Mouse (Mus musculus) adrenal gland, postnatal 4 days (tissue): ENCODE data around the gene Gpr55. TPM values are rescaled to one million over a fixed set of nuclear protein-coding genes. Genes with fewer than 3 reads are reported as not detected.

Source experiments
- DNase-seq, 2 experiments: peaks; one replicate each; pipeline ENCODE4 v3.0.0; 2021 to 2022; ENCODE audit warnings: low spot score in 2 of 2, mixed read lengths in 2 of 2
- total RNA-seq, 2 experiments: library from RNA; stranded (reverse); gene quantifications; 2 replicates each; pipeline ENCODE4 v1.2.3; 2021

The Gpr55 gene
- total RNA-seq, 2 experiments from 2014 or later: 0.59 to 0.73 TPM

DNA sequence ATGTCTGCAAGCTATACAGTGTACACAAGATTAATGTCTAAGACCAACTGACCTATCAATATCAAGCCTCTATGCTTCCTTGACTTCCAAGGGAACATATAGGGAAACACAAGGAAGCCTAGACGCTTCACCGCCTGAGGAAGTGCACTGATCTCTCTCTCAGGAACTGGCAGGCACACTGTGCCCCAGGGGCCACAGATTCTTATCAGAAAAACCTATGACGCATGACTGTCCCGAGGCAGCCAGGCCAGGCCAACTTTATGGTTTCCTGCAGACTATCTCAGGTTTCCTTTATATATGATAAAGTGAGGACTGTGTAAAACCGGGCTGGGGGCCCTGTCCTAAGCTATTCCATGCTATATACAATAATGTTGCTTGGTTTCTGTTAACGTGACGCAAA is 41.2 kb downstream of the Gpr55 start:
- no peak for DNase-seq

DNA sequence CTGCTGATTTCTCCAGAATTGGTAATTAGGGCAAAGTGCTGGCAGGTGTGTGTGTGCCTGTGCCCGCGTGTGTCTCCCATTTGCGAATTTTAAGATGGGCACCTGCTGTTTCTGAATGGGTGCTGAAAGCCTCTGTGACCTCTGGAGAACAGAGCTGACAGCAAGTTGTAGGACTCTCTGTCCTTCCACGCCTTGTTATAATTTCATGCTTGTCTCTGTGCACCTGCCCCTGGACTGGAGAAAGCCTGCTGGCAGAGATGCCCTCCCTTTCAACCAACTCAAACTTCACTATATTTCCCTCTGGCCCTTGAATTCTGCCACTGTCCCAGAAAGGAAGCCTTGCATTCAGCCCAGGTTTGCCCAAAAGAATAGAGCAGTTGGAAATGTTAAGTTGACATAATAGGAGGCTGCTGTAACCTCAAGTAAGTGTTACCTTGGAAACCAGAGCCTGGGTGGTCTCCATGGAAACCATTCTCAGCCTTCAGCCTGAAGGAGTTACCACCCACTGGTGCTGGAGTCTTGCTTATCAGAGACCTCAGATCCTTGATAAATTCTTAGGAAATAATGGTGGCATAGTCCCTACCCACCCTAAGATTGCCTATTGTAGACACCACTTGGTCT is 43.9 kb downstream of the Gpr55 start:
- no peak for DNase-seq

- DNase-seq: no peak
Observed at GRCm38 (mm10) chr1:85915890-85916289, 44.9 kb downstream of the Gpr55 start.

GRCm38 (mm10) chr1:85913078-85913755 is 47.6 kb downstream of the Gpr55 start:
- no peak for DNase-seq

- DNase-seq: no peak
Observed at GRCm38 (mm10) chr1:85908754-85909590, 51.8 kb downstream of the Gpr55 start.

- DNase-seq: no peak
Observed at GRCm38 (mm10) chr1:85906892-85907291, 53.9 kb downstream of the Gpr55 start.

DNA sequence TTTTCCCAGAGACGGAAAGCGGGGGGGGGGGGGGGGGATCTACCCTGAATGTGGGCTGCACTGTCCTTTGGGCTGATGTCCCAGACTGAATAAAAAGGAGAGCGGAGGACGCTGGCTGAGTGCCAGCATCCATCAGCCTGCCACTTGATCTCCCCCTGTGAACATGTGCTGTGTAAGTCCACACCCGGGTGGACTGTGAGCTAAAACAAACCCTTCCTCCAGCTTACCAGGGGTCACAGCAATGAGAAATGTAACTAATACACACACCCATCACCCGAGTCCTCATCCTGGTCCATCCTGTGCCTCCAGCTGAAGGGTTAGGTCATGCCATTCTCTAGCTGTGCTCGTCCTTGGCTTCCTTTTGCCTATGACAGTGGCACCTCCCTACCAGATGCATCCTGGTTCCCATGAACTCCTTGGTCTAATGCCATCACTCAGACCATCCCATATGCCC is 58.7 kb downstream of the Gpr55 start:
- no peak for DNase-seq

DNA sequence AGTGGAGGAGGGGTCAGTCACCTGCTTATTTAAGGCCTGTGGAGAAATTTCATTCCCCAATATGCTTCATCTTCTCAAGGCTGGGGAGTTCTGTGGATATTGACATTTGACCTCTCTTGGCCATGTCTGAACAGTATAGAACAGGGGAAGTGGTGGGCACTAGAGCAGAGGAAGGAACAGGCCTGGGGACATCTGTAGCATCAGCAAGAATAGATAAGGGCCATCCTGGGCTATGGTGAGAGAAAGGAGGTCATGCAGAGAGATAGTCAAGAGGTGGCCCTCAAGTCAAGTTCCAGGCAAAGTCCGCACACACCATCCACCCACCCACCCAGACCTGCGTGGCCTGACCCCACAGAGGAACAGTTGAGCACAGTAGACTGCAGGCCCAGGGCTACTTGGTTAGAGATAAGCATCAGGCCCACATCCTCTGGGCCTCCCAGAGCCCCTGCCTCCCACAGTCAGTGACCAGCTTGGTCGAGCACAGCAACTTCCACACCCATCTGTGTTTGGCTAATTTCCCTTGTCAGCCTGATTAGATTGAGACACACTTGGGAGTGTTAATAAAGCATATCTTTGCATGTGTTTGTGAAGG is 59.2 kb downstream of the Gpr55 start:
- no peak for DNase-seq

GRCm38 (mm10) chr1:85900521-85901333 is 60.1 kb downstream of the Gpr55 start:
- no peak for DNase-seq

DNA sequence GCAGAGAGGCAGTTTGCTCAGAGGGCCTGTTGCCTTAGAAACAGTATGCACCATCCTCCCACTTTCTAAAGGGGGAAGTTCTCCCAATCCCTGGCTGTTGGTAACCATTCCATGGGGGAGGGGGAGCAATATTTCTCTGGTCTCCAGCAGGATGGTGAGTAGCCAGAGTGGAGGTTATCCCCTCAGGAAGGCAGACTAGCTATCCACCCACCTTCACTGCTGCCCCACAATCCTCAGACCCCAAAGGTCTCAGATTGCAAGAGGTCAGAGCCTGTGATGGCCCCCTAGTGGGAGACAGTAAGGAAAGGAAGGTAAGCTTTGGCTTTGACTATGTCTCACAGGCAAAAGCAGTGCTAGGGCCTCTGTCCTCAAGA is 61.4 kb downstream of the Gpr55 start:
- DNase-seq: no peak

GRCm38 (mm10) chr1:85898761-85899387 is 61.9 kb downstream of the Gpr55 start:
- no peak for DNase-seq

GRCm38 (mm10) chr1:85897901-85898760 is 62.7 kb downstream of the Gpr55 start:
- no peak for DNase-seq

GRCm38 (mm10) chr1:85896781-85897700 is 63.8 kb downstream of the Gpr55 start:
- DNase-seq: no peak

DNA sequence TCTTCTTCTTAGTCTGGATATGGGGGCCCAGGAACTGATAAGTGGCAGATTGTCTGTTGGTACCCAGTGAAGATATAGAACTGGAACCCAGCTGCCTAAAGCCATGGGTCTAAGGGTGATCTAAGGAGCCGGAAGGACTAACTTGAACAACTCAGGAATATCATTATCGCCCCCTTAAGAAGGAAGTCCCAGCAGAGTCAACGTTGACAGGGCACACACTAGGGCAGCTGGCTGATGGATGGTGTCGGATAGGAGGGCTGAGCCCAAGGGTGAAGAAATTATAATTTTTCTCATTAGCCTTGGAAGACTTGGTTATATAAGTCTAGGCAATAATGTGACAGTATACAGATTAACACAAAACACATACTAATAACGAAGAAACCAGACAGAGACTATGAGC is 64.7 kb downstream of the Gpr55 start:
- DNase-seq: no peak

- DNase-seq: peak in 1 of 2 experiments; percentile 57
Observed at GRCm38 (mm10) chr1:85895391-85895837, 65.4 kb downstream of the Gpr55 start.

DNA sequence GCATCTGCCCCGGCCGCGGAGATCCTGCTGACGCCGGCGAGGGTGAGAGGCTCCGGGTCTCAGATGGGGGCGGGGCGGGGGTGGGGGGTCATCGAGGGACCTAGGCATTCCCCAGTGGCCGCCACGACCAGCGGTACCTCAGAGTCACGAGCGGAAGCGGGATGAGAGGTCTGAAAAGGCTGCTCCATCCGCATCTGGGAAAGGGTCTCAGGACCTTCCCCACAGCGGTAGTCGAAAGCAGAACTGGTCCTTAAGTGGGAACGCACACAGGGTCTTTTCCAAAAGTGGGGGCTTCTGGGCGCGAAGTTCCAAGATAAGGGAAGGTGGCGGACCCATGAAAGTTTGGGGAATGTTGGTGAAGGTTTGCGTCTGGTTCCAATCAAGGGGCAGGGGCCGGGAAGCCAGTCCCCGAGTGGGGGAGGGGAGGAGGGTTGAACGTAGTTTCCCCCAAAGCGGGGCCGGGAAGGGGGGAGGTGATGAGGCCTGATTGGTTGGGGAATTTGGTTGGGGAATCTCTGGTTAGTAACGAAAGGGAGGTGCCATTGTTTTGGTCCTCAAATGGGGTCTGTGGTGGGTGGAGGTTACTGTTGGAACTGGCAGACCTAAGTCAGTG is 66.0 kb downstream of the Gpr55 start:
- DNase-seq: no peak

- DNase-seq: peak; percentile 79 to 87
Observed at GRCm38 (mm10) chr1:85894231-85894747, 66.5 kb downstream of the Gpr55 start, which contains the start of gene Itm2c. Gene Itm2c (plus strand): TSS chr1:85894281.
